Mouse (Mus musculus): ENCODE data around the gene Gm10273. TPM values are rescaled to one million over a fixed set of nuclear protein-coding genes. Genes with fewer than 3 reads are reported as not detected.
A peak's percentile ranks its signal among the peaks of the same experiment; 100 is the strongest.

Gene Gm10273
- polyA plus RNA-seq, 2 experiments, result 4.8 to 15.6 TPM

DNA sequence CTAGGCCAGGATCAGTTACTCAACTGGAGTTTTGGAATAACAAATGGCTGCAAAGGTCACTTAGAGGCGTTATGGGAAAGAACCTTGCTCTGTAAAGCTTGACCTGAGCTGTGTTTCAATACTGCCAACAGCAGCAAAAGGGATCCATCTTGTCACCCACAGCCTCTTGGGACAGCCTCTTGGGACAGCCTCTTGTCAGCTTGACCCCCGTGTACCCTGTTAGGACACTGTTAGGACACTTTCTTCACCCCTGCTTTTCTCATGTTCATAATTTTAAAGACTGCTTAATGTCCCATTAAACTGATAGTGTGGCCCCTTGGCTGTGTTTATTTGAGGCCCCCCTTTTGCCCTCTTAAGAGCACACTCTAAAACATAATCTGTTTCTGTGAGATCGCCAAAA, 29.0 kb downstream of the Gm10273 start:
- Histone ChIP-seq H3K4me3 (ENCODE audit: insufficient read depth in 1 of 2, low read depth in 2 of 2, low read length in 2 of 2) (no peak overlapping the region), H3K27ac (no peak overlapping the region), H3K36me3 (replicated peaks; ENCODE audit: control insufficient read depth, insufficient read depth, low read depth) (no peaks in the 10 kb centered on the region), H3K4me1 (replicated peaks; ENCODE audit: control insufficient read depth in 2 of 2, insufficient read depth in 2 of 2, low read length in 1 of 2) (0 out of 4 replicates have a peak, but pooled peaks cover 0 to 2% of the 10 kb centered on the region in 2 experiments), H3K9me3 (ENCODE audit: control insufficient read depth, low read length) (no peaks in the 10 kb centered on the region), H3K27me3 (ENCODE audit: control insufficient read depth, insufficient read depth, low read length) (no peaks in the 10 kb centered on the region), H3K9ac (replicated peaks) (no peak overlapping the region), H3K4me2 (ENCODE audit: low read depth) (no peak overlapping the region)
- TF ChIP-seq CTCF (IDR thresholded peaks at IDR 0.05; ENCODE audit: low read depth) (no peak), EP300 (IDR thresholded peaks at IDR 0.05; ENCODE audit: low read depth) (no peak)
- ATAC-seq (ENCODE audit: insufficient read depth), result no peak
- DNase-seq (ENCODE audit: low read depth in 3 of 3, low spot score in 3 of 3), result no peak
- WGBS (ENCODE audit: insufficient replicate concordance), result 54% methylated on average over 3 of the region's 3 CpGs

DNA sequence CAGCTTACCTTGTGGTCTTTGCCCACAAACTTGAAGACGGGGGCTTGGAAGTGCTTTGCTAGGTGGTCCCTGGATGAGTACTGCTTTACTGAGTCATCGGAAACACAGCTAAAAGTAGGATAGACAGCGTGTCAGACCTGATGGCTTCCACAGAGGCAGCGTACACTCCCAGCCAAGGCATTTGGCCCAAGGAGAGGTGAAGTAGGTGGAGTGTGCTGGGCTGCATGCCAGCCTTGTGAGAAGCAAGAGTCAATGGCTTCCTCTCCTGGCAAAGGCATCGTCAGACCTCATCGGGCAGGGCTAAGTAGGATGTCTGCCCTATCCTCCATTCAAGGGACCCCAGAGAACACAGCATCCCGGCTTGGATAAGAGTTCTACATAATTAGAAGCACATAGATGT, 29.9 kb downstream of the Gm10273 start:
- ATAC-seq (ENCODE audit: insufficient read depth) (no peak), DNase-seq (ENCODE audit: low read depth in 3 of 3, low spot score in 3 of 3) (no peak)
- Histone ChIP-seq H3K27ac (no peak overlapping the region), H3K4me3 (ENCODE audit: insufficient read depth in 1 of 2, low read depth in 2 of 2, low read length in 2 of 2) (no peak overlapping the region), H3K9me3 (ENCODE audit: control insufficient read depth, low read length) (no peaks in the 10 kb centered on the region), H3K4me1 (replicated peaks; ENCODE audit: control insufficient read depth in 2 of 2, insufficient read depth in 2 of 2, low read length in 1 of 2) (0 out of 4 replicates have a peak, but pooled peaks cover 0 to 6% of the 10 kb centered on the region in 2 experiments), H3K4me2 (ENCODE audit: low read depth) (no peak overlapping the region), H3K9ac (replicated peaks) (no peak overlapping the region), H3K36me3 (replicated peaks; ENCODE audit: control insufficient read depth, insufficient read depth, low read depth) (no peaks in the 10 kb centered on the region), H3K27me3 (ENCODE audit: control insufficient read depth, insufficient read depth, low read length) (no peaks in the 10 kb centered on the region)
- no peak for TF ChIP-seq EP300 (IDR thresholded peaks at IDR 0.05; ENCODE audit: low read depth)
- TF ChIP-seq CTCF (IDR thresholded peaks at IDR 0.05; ENCODE audit: low read depth), result no peak
- 57% methylated on average over 7 of the region's 7 CpGs for WGBS (ENCODE audit: insufficient replicate concordance)

DNA sequence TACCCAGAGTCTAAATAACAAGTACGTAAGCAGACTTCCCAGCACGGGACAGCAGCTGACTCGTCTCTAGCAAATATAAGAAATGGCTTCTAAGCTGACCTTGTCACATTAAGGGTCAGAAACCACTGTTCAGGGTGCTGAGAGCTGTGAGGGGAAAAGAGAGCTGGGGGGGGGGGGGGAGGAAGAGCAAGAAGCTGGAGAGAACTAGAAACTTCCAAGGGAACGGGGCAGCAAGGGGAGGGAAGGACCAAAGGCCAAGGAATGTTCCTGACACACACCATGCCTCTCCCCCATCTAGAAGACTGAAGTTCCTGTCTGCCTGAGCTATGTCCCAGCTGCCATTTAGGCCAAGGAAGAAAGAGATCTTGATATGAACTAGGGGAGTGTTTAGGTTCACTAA, 30.9 kb downstream of the Gm10273 start:
- TF ChIP-seq EP300 (IDR thresholded peaks at IDR 0.05; ENCODE audit: low read depth) (no peak), CTCF (IDR thresholded peaks at IDR 0.05; ENCODE audit: low read depth) (no peak)
- Histone ChIP-seq H3K9me3 (ENCODE audit: control insufficient read depth, low read length) (no peaks in the 10 kb centered on the region), H3K27ac (no peak overlapping the region), H3K27me3 (ENCODE audit: control insufficient read depth, insufficient read depth, low read length) (no peaks in the 10 kb centered on the region), H3K4me3 (ENCODE audit: insufficient read depth in 1 of 2, low read depth in 2 of 2, low read length in 2 of 2) (no peak overlapping the region), H3K36me3 (replicated peaks; ENCODE audit: control insufficient read depth, insufficient read depth, low read depth) (no peaks in the 10 kb centered on the region), H3K9ac (replicated peaks) (no peak overlapping the region), H3K4me1 (replicated peaks; ENCODE audit: control insufficient read depth in 2 of 2, insufficient read depth in 2 of 2, low read length in 1 of 2) (peaks cover 0 to 8% of the 10 kb centered on the region in 2 experiments; a peak in 1 of 4 replicates), H3K4me2 (ENCODE audit: low read depth) (no peak overlapping the region)
- WGBS (ENCODE audit: insufficient replicate concordance), result 66% methylated on average over 4 of the region's 4 CpGs
- DNase-seq (ENCODE audit: low read depth in 3 of 3, low spot score in 3 of 3), result no peak
- ATAC-seq (ENCODE audit: insufficient read depth), result no peak

DNA sequence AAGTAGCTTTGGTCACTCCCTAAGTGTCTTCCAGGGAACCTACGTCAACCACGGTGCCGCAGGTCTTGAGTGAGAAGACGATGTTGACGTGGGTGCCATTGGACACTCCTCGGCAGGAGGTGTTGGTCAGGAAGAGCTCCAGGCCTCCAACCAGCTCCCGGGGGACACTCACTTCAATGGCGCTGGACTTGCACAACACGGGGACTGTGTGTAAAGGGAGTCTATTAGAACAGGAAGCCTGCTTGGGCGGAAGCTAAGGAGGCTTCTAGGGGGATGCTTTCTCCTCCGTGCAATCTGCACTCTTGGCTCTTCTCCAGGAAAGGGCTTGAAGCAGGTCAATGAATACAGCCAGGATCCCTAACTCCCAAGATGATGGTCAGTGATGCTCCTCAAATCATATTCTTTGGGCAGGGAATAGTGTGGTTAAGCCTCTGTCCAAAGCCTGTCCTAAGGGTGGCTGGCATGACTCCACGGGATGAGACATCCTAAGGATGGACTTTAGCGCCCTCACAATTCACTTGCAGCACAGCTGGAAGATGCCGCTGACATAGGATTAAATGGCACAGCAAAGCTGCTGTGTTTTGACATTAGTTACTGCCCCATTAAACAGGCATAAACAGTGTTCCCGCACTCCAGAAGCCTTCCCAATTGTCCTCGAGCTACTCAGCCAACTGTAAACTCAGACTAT, 34.2 kb downstream of the Gm10273 start:
- Histone ChIP-seq H3K9me3 (ENCODE audit: control insufficient read depth, low read length) (no peaks in the 10 kb centered on the region), H3K4me2 (ENCODE audit: low read depth) (no peak overlapping the region), H3K36me3 (replicated peaks; ENCODE audit: control insufficient read depth, insufficient read depth, low read depth) (no peaks in the 10 kb centered on the region), H3K4me1 (replicated peaks; ENCODE audit: control insufficient read depth in 2 of 2, insufficient read depth in 2 of 2, low read length in 1 of 2) (peaks cover 0 to 10% of the 10 kb centered on the region in 2 experiments; a peak in 1 of 4 replicates), H3K4me3 (ENCODE audit: insufficient read depth in 1 of 2, low read depth in 2 of 2, low read length in 2 of 2) (no peak overlapping the region), H3K27me3 (ENCODE audit: control insufficient read depth, insufficient read depth, low read length) (no peaks in the 10 kb centered on the region), H3K27ac (no peak overlapping the region), H3K9ac (replicated peaks) (no peak overlapping the region)
- ATAC-seq (ENCODE audit: insufficient read depth) (no peak), DNase-seq (ENCODE audit: low read depth in 3 of 3, low spot score in 3 of 3) (no peak)
- TF ChIP-seq CTCF (IDR thresholded peaks at IDR 0.05; ENCODE audit: low read depth) (no peak), EP300 (IDR thresholded peaks at IDR 0.05; ENCODE audit: low read depth) (no peak)
- WGBS (ENCODE audit: insufficient replicate concordance), result 60% methylated on average over 16 of the region's 16 CpGs

DNA sequence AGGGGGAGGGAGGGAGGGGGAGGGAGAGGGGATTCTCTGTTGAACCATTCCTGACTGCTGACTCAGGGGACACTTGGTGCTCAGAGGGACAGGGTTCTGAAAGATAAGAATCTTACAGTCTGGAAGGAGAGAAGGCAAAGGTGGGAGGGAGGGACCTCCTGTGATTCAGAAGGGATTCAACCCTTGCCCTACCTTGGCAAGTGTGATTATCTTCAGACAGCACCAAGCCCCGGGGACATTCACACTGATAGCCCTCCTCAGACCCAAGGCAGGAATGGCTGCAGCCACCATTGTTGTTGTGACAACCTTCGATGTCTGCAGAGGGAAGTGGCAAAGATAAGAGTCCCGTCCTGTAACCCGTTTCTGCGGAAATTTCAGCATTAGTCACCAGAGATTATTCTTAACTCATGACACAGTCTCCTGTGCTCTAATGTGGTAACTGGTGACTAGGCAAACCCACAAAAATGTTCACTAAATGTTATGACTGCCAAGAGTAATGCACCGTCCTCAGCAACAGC, 35.3 kb downstream of the Gm10273 start:
- Histone ChIP-seq H3K9me3 (ENCODE audit: control insufficient read depth, low read length) (no peaks in the 10 kb centered on the region), H3K4me2 (ENCODE audit: low read depth) (no peak overlapping the region), H3K36me3 (replicated peaks; ENCODE audit: control insufficient read depth, insufficient read depth, low read depth) (no peaks in the 10 kb centered on the region), H3K4me1 (replicated peaks; ENCODE audit: control insufficient read depth in 2 of 2, insufficient read depth in 2 of 2, low read length in 1 of 2) (peaks cover 0 to 10% of the 10 kb centered on the region in 2 experiments; a peak in 1 of 4 replicates), H3K27ac (no peak overlapping the region), H3K9ac (replicated peaks) (no peak overlapping the region), H3K27me3 (ENCODE audit: control insufficient read depth, insufficient read depth, low read length) (no peaks in the 10 kb centered on the region), H3K4me3 (ENCODE audit: insufficient read depth in 1 of 2, low read depth in 2 of 2, low read length in 2 of 2) (no peak overlapping the region)
- TF ChIP-seq EP300 (IDR thresholded peaks at IDR 0.05; ENCODE audit: low read depth) (no peak), CTCF (IDR thresholded peaks at IDR 0.05; ENCODE audit: low read depth) (no peak)
- 4% methylated on average over 6 of the region's 6 CpGs for WGBS (ENCODE audit: insufficient replicate concordance)
- peak; percentile 59; the same call in 1 of the 2 replicates for ATAC-seq (ENCODE audit: insufficient read depth)
- peak; percentile 10 to 51 (median 24) for DNase-seq (ENCODE audit: low read depth in 3 of 3, low spot score in 3 of 3)
